Mouse (Mus musculus) heart, embryonic 15.5 days (tissue): ENCODE data around the gene Mast2. TPM values are rescaled to one million over a fixed set of nuclear protein-coding genes. Genes with fewer than 3 reads are reported as not detected.

Source experiments
- ATAC-seq: fragments of 200-750 bp; cut with Nextera tagmentation; replicated peaks from 2 replicates; pipeline ENCODE4 v1.8.0; 2017; ENCODE audit warnings: low read depth, moderate TSS enrichment; ENCODE audit not compliant: insufficient number of reproducible peaks, insufficient read depth, low FRiP score
- H3K27ac ChIP-seq: fragments of 300-500 bp; sonication (generic); 2 replicates; pipeline ENCODE4 v1.5.1; 2015; ENCODE audit warnings: mild to moderate bottlenecking, inconsistent platforms
- H3K27me3 ChIP-seq: fragments of 300-500 bp; sonication (generic); 2 replicates; pipeline ENCODE4 v1.6.1; 2015; ENCODE audit warnings: inconsistent platforms
- H3K36me3 ChIP-seq: fragments of 300-500 bp; sonication (generic); 2 replicates; pipeline ENCODE4 v1.6.1; 2015; ENCODE audit warnings: mild to moderate bottlenecking, inconsistent platforms
- H3K4me1 ChIP-seq: fragments of 300-500 bp; sonication (generic); replicated peaks from 2 replicates; pipeline ENCODE4 v1.6.1; 2015; ENCODE audit warnings: inconsistent platforms
- H3K4me2 ChIP-seq: fragments of 300-500 bp; sonication (generic); 2 replicates; pipeline ENCODE4 v1.6.1; 2015; ENCODE audit warnings: inconsistent platforms, mild to moderate bottlenecking, moderate library complexity
- H3K4me3 ChIP-seq: fragments of 300-500 bp; sonication (generic); 2 replicates; pipeline ENCODE4 v1.5.1; 2015; ENCODE audit warnings: mild to moderate bottlenecking, inconsistent platforms
- H3K9ac ChIP-seq: fragments of 300-500 bp; sonication (generic); 2 replicates; pipeline ENCODE4 v1.6.1; 2015; ENCODE audit warnings: mild to moderate bottlenecking, inconsistent platforms
- H3K9me3 ChIP-seq: fragments of 300-500 bp; sonication (generic); replicated peaks from 2 replicates; pipeline ENCODE4 v1.6.1; 2016; ENCODE audit warnings: inconsistent platforms
- WGBS: fragments of 180-500 bp; shearing (Covaris S2); methylation state at CpG from one replicate; pipeline ENCODE4 v1.1.7; 2015; ENCODE audit warnings: mixed read lengths; 5-methylcytosine and 5-hydroxymethylcytosine counted together
- polyA plus RNA-seq: library from polyadenylated mRNA; unstranded; fragments of >200 nt; fragmentation: Nextera tagmentation; extraction: Ambion mirVana; gene quantifications from 2 replicates; pipeline ENCODE4 v1.2.1, GENCODE M21; 2015

The Mast2 gene
- polyA plus RNA-seq, 1 experiment from 2014 or later: 16.8 TPM

DNA sequence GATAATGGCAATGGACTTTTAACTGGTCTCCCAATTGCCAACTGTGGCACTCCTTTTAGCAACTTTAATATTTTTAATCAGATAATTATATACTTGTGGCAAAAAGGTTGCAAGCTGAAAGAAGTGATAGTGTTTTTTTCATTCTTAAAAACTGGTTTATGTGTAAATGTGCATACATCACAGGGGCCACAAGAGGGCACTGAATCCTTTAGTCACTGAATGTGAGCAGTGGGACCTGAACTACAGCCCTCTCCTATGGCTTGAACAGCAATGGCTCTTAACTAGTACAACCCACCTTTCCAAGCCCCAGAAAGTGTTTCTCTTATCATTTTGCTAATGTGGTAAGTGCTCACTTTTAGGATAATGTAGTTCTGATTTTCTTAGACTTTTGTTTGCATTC is 121.9 kb downstream of the Mast2 start:
- ATAC-seq: no peak
- Histone ChIP-seq H3K27me3 (no peaks in the 10 kb centered on the region), H3K9me3 (no peaks in the 10 kb centered on the region), H3K4me2 (no peak overlapping the region), H3K36me3 (no peaks in the 10 kb centered on the region), H3K4me3 (no peak overlapping the region), H3K27ac (no peak overlapping the region), H3K4me1 (no peaks in the 10 kb centered on the region), H3K9ac (no peak overlapping the region)

GRCm38 (mm10) chr4:116336294-116336693 is 127.7 kb downstream of the Mast2 start:
- 85% methylated on average over 1 of the region's 1 CpGs for WGBS

DNA sequence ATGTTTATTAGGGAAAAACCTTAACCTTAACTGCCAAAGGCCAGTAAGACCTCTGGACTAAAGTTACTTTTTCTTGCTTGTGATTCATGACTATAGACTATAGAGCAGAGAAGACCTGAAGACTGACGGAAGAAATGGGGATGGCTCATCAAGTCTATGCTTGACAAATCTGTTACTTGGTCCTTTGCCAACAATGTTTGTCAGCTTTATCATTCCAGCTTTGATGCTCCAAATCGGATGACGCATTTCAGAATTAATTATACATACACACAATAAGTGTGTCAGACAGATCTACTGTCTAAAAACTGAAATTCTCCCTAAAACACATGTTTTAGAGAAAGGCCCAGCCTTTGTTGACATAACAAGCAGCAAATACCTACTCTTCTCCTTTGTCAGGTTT is 134.7 kb downstream of the Mast2 start:
- no peak for ATAC-seq
- H3K4me2 ChIP-seq: no peak overlapping the region
- H3K27me3 ChIP-seq: no peaks in the 10 kb centered on the region
- H3K36me3 ChIP-seq: peaks cover 31% of the 10 kb centered on the region
- no peaks in the 10 kb centered on the region for H3K4me1 ChIP-seq
- no peak overlapping the region for H3K9ac ChIP-seq
- WGBS: 90% methylated on average over 3 of the region's 3 CpGs
- no peaks in the 10 kb centered on the region for H3K9me3 ChIP-seq
- H3K27ac ChIP-seq: no peak overlapping the region
- H3K4me3 ChIP-seq: no peak overlapping the region

More at GRCm38 (mm10) chr4:116336294-116336693, 127.7 kb downstream of the Mast2 start:
- no peak overlapping the region for H3K27ac ChIP-seq
- H3K36me3 ChIP-seq: peaks cover 2% of the 10 kb centered on the region; the same call in 1 of the 2 replicates
- H3K27me3 ChIP-seq: no peaks in the 10 kb centered on the region
- H3K9me3 ChIP-seq: no peaks in the 10 kb centered on the region
- H3K4me3 ChIP-seq: no peak overlapping the region
- ATAC-seq: no peak
- H3K4me1 ChIP-seq: no peaks in the 10 kb centered on the region
- H3K4me2 ChIP-seq: no peak overlapping the region
- no peak overlapping the region for H3K9ac ChIP-seq

- H3K36me3 ChIP-seq: peaks cover 32% of the 10 kb centered on the region
- WGBS: 51% methylated on average over 6 of the region's 6 CpGs
- H3K27me3 ChIP-seq: no peaks in the 10 kb centered on the region
- H3K4me3 ChIP-seq: no peak overlapping the region
- no peak overlapping the region for H3K4me2 ChIP-seq
- H3K4me1 ChIP-seq: peaks cover 4% of the 10 kb centered on the region; the same call in 1 of the 2 replicates
- H3K27ac ChIP-seq: peak overlapping the region; percentile 58
- H3K9ac ChIP-seq: no peak overlapping the region
- peak; percentile 47; the same call in 1 of the 2 replicates for ATAC-seq
- no peaks in the 10 kb centered on the region for H3K9me3 ChIP-seq
These were observed 141.9 kb downstream of the Mast2 start for GRCm38 (mm10) chr4:116322127-116322526.

- Histone ChIP-seq H3K9ac (no peak overlapping the region), H3K4me1 (peaks cover 3% of the 10 kb centered on the region; the same call in 1 of the 2 replicates), H3K27me3 (no peaks in the 10 kb centered on the region), H3K27ac (no peak overlapping the region), H3K36me3 (peaks cover 45% of the 10 kb centered on the region), H3K4me2 (no peak overlapping the region), H3K9me3 (no peaks in the 10 kb centered on the region), H3K4me3 (no peak overlapping the region)
- ATAC-seq: no peak
- 90% methylated on average over 4 of the region's 4 CpGs for WGBS
These were observed 146.4 kb downstream of the Mast2 start for GRCm38 (mm10) chr4:116317575-116317974.

DNA sequence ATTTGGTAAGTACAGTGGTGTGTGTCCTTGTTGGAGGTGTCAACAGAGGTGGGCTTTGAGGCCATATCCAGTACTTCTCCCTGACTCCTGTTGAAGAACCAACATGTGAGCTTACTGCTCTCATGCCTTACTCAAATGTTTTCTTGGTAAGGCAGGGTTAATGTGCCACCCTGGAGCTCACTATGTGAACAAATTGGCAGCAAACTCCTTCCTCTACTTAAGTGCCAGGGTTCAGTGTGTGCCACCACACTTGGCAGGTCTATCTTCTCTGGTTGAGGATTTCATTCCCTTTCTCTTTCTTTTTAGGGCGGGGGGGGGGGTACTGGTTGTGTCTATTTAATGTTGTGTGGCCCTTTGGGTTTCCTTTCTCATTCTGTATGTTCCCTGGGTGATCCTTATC is 159.4 kb downstream of the Mast2 start:
- no peak overlapping the region for H3K27ac ChIP-seq
- no peak for ATAC-seq
- peaks cover 18% of the 10 kb centered on the region for H3K4me1 ChIP-seq
- no peak overlapping the region for H3K9ac ChIP-seq
- peaks cover 31% of the 10 kb centered on the region for H3K36me3 ChIP-seq
- no peaks in the 10 kb centered on the region for H3K9me3 ChIP-seq
- H3K27me3 ChIP-seq: no peaks in the 10 kb centered on the region
- H3K4me2 ChIP-seq: no peak overlapping the region
- H3K4me3 ChIP-seq: no peak overlapping the region
- WGBS: 10% methylated on average over 1 of the region's 1 CpGs

DNA sequence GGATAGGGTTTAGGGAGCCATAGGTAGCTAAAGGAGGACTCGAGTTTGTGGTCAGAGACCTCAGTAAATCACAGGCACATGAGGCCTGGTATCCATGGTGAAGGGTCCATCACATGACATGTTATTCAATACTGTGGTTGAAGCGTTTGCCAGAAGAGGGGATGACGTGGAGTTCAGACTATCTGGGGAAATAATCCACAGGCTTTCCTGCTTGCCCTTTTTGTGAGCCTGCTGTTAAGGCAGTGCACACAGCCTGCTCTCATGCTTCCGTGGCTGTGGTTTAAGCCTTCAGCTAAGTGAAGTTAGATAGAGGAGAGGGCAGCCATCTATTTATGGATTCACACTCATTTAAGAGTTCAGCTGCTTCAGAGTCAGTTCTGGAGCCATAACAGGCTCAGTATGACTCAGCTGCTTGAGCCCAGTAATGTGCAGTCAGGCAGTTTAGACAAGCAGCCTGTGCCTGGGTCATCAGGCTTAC is 163.1 kb downstream of the Mast2 start:
- ATAC-seq: peak; percentile 72
- peak overlapping the region; percentile 68 for H3K27ac ChIP-seq

GRCm38 (mm10) chr4:116293296-116293695 is 170.7 kb downstream of the Mast2 start:
- H3K36me3 ChIP-seq: peaks cover 31% of the 10 kb centered on the region
- H3K9me3 ChIP-seq: no peaks in the 10 kb centered on the region
- no peak overlapping the region for H3K9ac ChIP-seq
- no peak overlapping the region for H3K4me2 ChIP-seq
- H3K4me1 ChIP-seq: no peaks in the 10 kb centered on the region
- WGBS: 83% methylated on average over 12 of the region's 12 CpGs
- no peak overlapping the region for H3K27ac ChIP-seq
- no peak overlapping the region for H3K4me3 ChIP-seq
- no peak for ATAC-seq
- no peaks in the 10 kb centered on the region for H3K27me3 ChIP-seq

More for the DNA sequence above, 163.1 kb downstream of the Mast2 start:
- 20% methylated on average over 4 of the region's 4 CpGs for WGBS
- no peaks in the 10 kb centered on the region for H3K27me3 ChIP-seq
- no peak overlapping the region for H3K9ac ChIP-seq
- peaks cover 22% of the 10 kb centered on the region for H3K4me1 ChIP-seq
- no peak overlapping the region for H3K4me3 ChIP-seq
- no peak overlapping the region for H3K4me2 ChIP-seq
- H3K9me3 ChIP-seq: no peaks in the 10 kb centered on the region
- H3K36me3 ChIP-seq: 0 out of 2 replicates have a peak, but pooled peaks cover 5% of the 10 kb centered on the region

DNA sequence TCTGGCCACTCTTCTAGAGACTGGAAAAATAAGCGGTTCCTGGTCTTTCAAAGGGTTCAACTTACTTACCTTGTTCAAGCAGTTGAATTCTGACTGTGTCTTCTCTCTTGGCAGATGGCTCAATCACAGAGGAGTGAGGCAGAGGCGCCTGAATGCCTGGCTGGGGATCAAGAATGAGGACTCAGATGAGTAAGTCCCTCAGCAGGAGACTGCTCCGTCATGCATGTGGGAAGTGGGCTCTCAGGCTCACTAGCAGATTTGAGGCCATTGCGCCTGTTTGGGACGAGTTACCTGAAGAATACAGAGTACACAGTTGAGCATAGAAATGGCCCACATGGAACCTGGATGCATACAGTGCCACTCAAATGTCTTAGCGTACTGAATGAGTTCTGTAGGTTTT is 172.4 kb downstream of the Mast2 start:
- Histone ChIP-seq H3K9me3 (no peaks in the 10 kb centered on the region), H3K4me1 (no peaks in the 10 kb centered on the region), H3K4me2 (no peak overlapping the region), H3K36me3 (peaks cover 29% of the 10 kb centered on the region), H3K27me3 (no peaks in the 10 kb centered on the region), H3K9ac (no peak overlapping the region), H3K27ac (no peak overlapping the region), H3K4me3 (no peak overlapping the region)
- 79% methylated on average over 6 of the region's 6 CpGs for WGBS
- ATAC-seq: no peak

GRCm38 (mm10) chr4:116282211-116282610 is 181.8 kb downstream of the Mast2 start:
- no peak overlapping the region for H3K4me2 ChIP-seq
- H3K4me3 ChIP-seq: no peak overlapping the region
- H3K27ac ChIP-seq: no peak overlapping the region
- H3K27me3 ChIP-seq: no peaks in the 10 kb centered on the region
- 70% methylated on average over 2 of the region's 2 CpGs for WGBS
- ATAC-seq: no peak
- no peaks in the 10 kb centered on the region for H3K4me1 ChIP-seq
- no peaks in the 10 kb centered on the region for H3K9me3 ChIP-seq
- no peak overlapping the region for H3K9ac ChIP-seq
- H3K36me3 ChIP-seq: peaks cover 13% of the 10 kb centered on the region; the same call in 1 of the 2 replicates

DNA sequence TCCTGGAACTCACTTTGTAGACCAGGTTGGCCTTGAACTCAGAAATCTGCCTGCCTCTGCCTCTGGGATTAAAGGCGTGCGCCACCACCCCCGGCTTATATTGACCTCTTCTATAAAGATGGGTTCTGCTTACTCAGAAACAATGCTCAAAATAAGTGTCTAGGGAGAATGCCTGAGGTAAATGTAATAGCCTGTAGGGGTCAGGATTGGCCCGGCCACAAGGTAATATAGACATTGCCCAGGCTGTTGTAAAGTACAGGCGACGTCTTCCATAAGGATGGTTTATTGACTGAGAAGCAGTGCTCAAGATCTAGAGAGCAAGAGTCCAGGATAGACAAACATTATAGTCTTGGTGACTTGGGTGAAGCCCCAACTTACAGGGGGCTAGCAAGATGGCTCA is 195.8 kb downstream of the Mast2 start:
- no peak overlapping the region for H3K4me3 ChIP-seq
- H3K36me3 ChIP-seq: peaks cover 24% of the 10 kb centered on the region; the same call in 1 of the 2 replicates
- WGBS: 89% methylated on average over 6 of the region's 6 CpGs
- no peak overlapping the region for H3K27ac ChIP-seq
- ATAC-seq: no peak
- no peak overlapping the region for H3K4me2 ChIP-seq
- H3K9me3 ChIP-seq: no peaks in the 10 kb centered on the region
- no peaks in the 10 kb centered on the region for H3K4me1 ChIP-seq
- H3K27me3 ChIP-seq: no peaks in the 10 kb centered on the region
- H3K9ac ChIP-seq: no peak overlapping the region
